Mouse (Mus musculus) liver, postnatal 0 days (tissue): ENCODE results near the gene Rapgef5.

ENCODE experiments used
- CTCF ChIP-seq: sonication (generic); IDR thresholded peaks from 2 replicates; pipeline ENCODE4 v1.5.1; 2016; ENCODE audit warnings: antibody characterized with exemption, low read depth
- EP300 ChIP-seq: IDR thresholded peaks from 2 replicates; pipeline ENCODE4 v1.6.1; 2016; ENCODE audit warnings: antibody characterized with exemption, low read depth, mild to moderate bottlenecking

DNA sequence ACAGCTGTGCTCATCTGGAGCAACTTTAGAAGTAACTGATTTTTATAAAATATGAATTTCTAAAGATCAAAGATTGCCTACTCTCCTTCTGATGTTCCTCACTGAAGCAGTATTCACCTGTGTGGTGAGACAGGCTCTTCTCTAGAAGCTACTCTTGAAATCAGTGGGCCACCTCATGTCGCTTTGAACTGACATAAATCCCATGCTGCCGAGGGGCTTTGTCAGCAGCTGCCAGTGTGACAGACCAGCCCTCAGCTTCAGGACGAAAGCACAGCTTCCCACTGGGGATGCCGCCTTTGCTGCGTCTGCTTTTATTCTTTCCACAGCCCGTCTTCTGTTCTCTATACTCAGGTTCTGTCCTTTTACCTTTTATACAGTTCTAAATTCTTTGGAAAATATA is 197.3 kb downstream of the Rapgef5 start:
- no peak for TF ChIP-seq EP300
- TF ChIP-seq CTCF, result no peak
